Mouse (Mus musculus): ENCODE results near the gene Podxl. TPM values are rescaled to one million over a fixed set of nuclear protein-coding genes. Genes with fewer than 3 reads are reported as not detected.

The Podxl gene
- polyA plus RNA-seq (2017; shearing (Covaris generic)): not detected

DNA sequence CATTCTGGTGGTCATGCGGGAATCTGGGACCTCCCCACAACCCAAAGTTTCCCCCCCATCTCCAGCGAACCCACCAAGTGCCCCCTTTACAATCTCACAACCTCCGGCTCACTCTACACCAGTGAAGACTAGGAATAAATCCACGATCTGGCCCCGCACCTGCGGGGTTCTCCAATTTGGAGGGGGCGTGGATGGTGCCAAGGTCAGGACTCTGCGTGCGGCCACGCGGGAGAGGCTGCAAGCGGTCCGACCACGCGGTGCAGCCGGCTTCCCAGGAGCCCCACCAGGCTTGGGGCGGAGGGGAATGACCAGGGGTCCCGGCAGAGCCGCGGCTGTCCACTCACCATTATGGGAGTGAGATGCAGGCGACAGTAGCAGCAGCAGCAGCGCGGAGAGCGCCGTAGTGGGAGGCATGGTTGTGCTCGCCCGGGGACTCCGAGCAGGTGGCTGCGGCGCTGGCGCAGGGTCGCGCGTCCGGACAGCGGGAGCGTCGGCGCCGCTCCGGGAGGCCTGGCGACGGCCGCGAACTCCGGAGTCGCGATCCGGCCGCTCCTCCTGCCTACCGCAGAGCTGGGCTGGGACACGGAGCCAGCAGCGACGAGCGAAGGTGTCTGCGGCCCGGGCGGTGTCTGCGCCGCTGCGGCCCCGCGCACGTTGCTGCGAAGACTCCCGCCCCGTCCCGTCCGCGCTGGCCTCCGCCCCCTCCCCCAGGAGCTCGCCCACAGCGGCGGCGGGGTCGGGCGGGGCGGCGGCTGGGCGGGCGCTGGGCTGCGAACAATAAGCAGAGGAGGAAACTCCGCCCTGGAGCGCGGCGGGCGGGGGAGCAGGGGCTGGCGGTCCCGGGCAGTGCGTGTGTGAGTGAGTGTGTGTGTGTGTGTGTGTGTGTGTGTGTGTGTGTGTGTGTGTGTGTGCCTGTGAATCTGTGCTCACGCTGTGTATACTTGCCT is at the start of gene Podxl:
TSS of gene Podxl (minus strand) at position 747 of the 947 bp plus-strand sequence.

Other genes starting within 250 kb of the Podxl start
- gene Mkln1, start 165.2 kb downstream of the Podxl start, polyA plus RNA-seq (2017; shearing (Covaris generic)): 310 TPM

Data from CD4-positive, CD25-positive, alpha-beta regulatory T cell (primary cell).